Mouse (Mus musculus) limb, embryonic 13.5 days (tissue): ENCODE measurements at regions not wholly inside any gene's neighbourhood (a gene's known extent, or its start where the extent isn't known, plus 50 kb on each side); places are given as distances from the start of the nearest gene placed in this dataset.

Experiments used
- ATAC-seq: fragments of 200-750 bp; cut with Nextera tagmentation; 2 replicates; pipeline ENCODE4 v1.8.0; 2017; ENCODE audit warnings: low read depth, moderate number of reproducible peaks, moderate TSS enrichment; ENCODE audit not compliant: low FRiP score
- H3K27ac ChIP-seq: fragments of 300-500 bp; sonication (generic); 2 replicates; pipeline ENCODE4 v1.5.1; 2015; ENCODE audit warnings: inconsistent platforms, mild to moderate bottlenecking, moderate library complexity
- H3K27me3 ChIP-seq: fragments of 300-500 bp; sonication (generic); 2 replicates; pipeline ENCODE4 v1.6.1; 2015; ENCODE audit warnings: mild to moderate bottlenecking, inconsistent platforms
- H3K36me3 ChIP-seq: fragments of 300-500 bp; sonication (generic); 2 replicates; pipeline ENCODE4 v1.6.1; 2015; ENCODE audit warnings: inconsistent platforms, mild to moderate bottlenecking, moderate library complexity
- H3K4me1 ChIP-seq: fragments of 300-500 bp; sonication (generic); 2 replicates; pipeline ENCODE4 v1.6.1; 2015; ENCODE audit warnings: inconsistent platforms
- H3K4me2 ChIP-seq: fragments of 300-500 bp; sonication (generic); replicated peaks from 2 replicates; pipeline ENCODE4 v1.6.1; 2015; ENCODE audit warnings: inconsistent platforms, mild to moderate bottlenecking, moderate library complexity
- H3K4me3 ChIP-seq: fragments of 300-500 bp; sonication (generic); 2 replicates; pipeline ENCODE4 v1.5.1; 2015; ENCODE audit warnings: moderate library complexity, mild to moderate bottlenecking, inconsistent platforms
- H3K9ac ChIP-seq: fragments of 300-500 bp; sonication (generic); 2 replicates; pipeline ENCODE4 v1.6.1; 2015; ENCODE audit warnings: mild to moderate bottlenecking, inconsistent platforms
- H3K9me3 ChIP-seq: fragments of 300-500 bp; sonication (generic); 2 replicates; pipeline ENCODE4 v1.6.1; 2016; ENCODE audit warnings: inconsistent platforms
- WGBS: fragments of 180-500 bp; shearing (Covaris S2); methylation state at CpG from one replicate; pipeline ENCODE4 v1.1.7; 2015; 5-methylcytosine and 5-hydroxymethylcytosine counted together

GRCm38 (mm10) chr1:71938323-71939007 lies 273.6 kb downstream of the Mreg start:
- peak overlapping the region; percentile 7; the same call in 1 of the 2 replicates for H3K4me2 ChIP-seq
- H3K27me3 ChIP-seq: no peaks in the 10 kb centered on the region
- no peak overlapping the region for H3K9ac ChIP-seq
- H3K27ac ChIP-seq: no peak overlapping the region
- no peak overlapping the region for H3K4me3 ChIP-seq
- ATAC-seq: no peak
- no peaks in the 10 kb centered on the region for H3K9me3 ChIP-seq
- 50% methylated on average over 12 of the region's 12 CpGs for WGBS
- no peaks in the 10 kb centered on the region for H3K36me3 ChIP-seq
- H3K4me1 ChIP-seq: peaks cover 31% of the 10 kb centered on the region

GRCm38 (mm10) chr1:71937922-71938321 lies 274.2 kb downstream of the Mreg start:
- 25% methylated on average over 8 of the region's 8 CpGs for WGBS
- ATAC-seq: no peak

GRCm38 (mm10) chr1:71937168-71937567 lies 274.9 kb downstream of the Mreg start:
- H3K4me3 ChIP-seq: no peak overlapping the region

More at GRCm38 (mm10) chr1:71937922-71938321, 274.2 kb downstream of the Mreg start:
- H3K27ac ChIP-seq: no peak overlapping the region
- no peaks in the 10 kb centered on the region for H3K9me3 ChIP-seq
- peak overlapping the region; percentile 7; the same call in 1 of the 2 replicates for H3K4me2 ChIP-seq
- H3K9ac ChIP-seq: no peak overlapping the region
- no peaks in the 10 kb centered on the region for H3K36me3 ChIP-seq
- no peaks in the 10 kb centered on the region for H3K27me3 ChIP-seq
- H3K4me3 ChIP-seq: no peak overlapping the region
- peaks cover 31% of the 10 kb centered on the region for H3K4me1 ChIP-seq

GRCm38 (mm10) chr1:71936501-71937129 lies 275.5 kb downstream of the Mreg start:
- H3K9ac ChIP-seq: no peak overlapping the region
- peaks cover 31% of the 10 kb centered on the region for H3K4me1 ChIP-seq
- no peaks in the 10 kb centered on the region for H3K9me3 ChIP-seq
- no peak for ATAC-seq
- H3K36me3 ChIP-seq: no peaks in the 10 kb centered on the region
- WGBS: 21% methylated on average over 5 of the region's 5 CpGs
- H3K27me3 ChIP-seq: no peaks in the 10 kb centered on the region
- H3K4me3 ChIP-seq: no peak overlapping the region
- H3K27ac ChIP-seq: no peak overlapping the region
- no peak overlapping the region for H3K4me2 ChIP-seq

More at GRCm38 (mm10) chr1:71937168-71937567, 274.9 kb downstream of the Mreg start:
- no peaks in the 10 kb centered on the region for H3K36me3 ChIP-seq
- peaks cover 31% of the 10 kb centered on the region for H3K4me1 ChIP-seq
- no peak for ATAC-seq
- H3K9me3 ChIP-seq: no peaks in the 10 kb centered on the region
- no peak overlapping the region for H3K27ac ChIP-seq
- no peak overlapping the region for H3K9ac ChIP-seq
- H3K4me2 ChIP-seq: no peak overlapping the region
- 64% methylated on average over 3 of the region's 3 CpGs for WGBS
- no peaks in the 10 kb centered on the region for H3K27me3 ChIP-seq

- H3K9ac ChIP-seq: no peak overlapping the region
Observed at GRCm38 (mm10) chr1:71925501-71925900, 272.5 kb upstream of the Fn1 start.

GRCm38 (mm10) chr1:71924884-71925283 lies 271.9 kb upstream of the Fn1 start:
- H3K9me3 ChIP-seq: no peaks in the 10 kb centered on the region
- WGBS: 74% methylated on average over 1 of the region's 1 CpGs
- ATAC-seq: no peak
- no peaks in the 10 kb centered on the region for H3K36me3 ChIP-seq
- H3K9ac ChIP-seq: no peak overlapping the region
- H3K27ac ChIP-seq: no peak overlapping the region
- H3K27me3 ChIP-seq: no peaks in the 10 kb centered on the region
- no peaks in the 10 kb centered on the region for H3K4me1 ChIP-seq
- H3K4me3 ChIP-seq: no peak overlapping the region
- H3K4me2 ChIP-seq: no peak overlapping the region

More at GRCm38 (mm10) chr1:71925501-71925900, 272.5 kb upstream of the Fn1 start:
- no peaks in the 10 kb centered on the region for H3K9me3 ChIP-seq
- no peak overlapping the region for H3K4me2 ChIP-seq
- H3K27me3 ChIP-seq: no peaks in the 10 kb centered on the region
- ATAC-seq: no peak
- no peaks in the 10 kb centered on the region for H3K36me3 ChIP-seq
- no peaks in the 10 kb centered on the region for H3K4me1 ChIP-seq
- no peak overlapping the region for H3K27ac ChIP-seq
- 92% methylated on average over 2 of the region's 2 CpGs for WGBS
- H3K4me3 ChIP-seq: no peak overlapping the region

- 42% methylated on average over 3 of the region's 3 CpGs for WGBS
Observed at GRCm38 (mm10) chr1:71923731-71924130, 270.7 kb upstream of the Fn1 start.

GRCm38 (mm10) chr1:71921456-71921855 lies 268.5 kb upstream of the Fn1 start:
- ATAC-seq: no peak
- H3K9me3 ChIP-seq: no peaks in the 10 kb centered on the region
- H3K9ac ChIP-seq: no peak overlapping the region
- no peaks in the 10 kb centered on the region for H3K27me3 ChIP-seq
- 82% methylated on average over 2 of the region's 2 CpGs for WGBS
- no peaks in the 10 kb centered on the region for H3K4me1 ChIP-seq
- no peak overlapping the region for H3K4me2 ChIP-seq
- H3K27ac ChIP-seq: no peak overlapping the region
- H3K36me3 ChIP-seq: no peaks in the 10 kb centered on the region
- H3K4me3 ChIP-seq: no peak overlapping the region

More at GRCm38 (mm10) chr1:71923731-71924130, 270.7 kb upstream of the Fn1 start:
- no peaks in the 10 kb centered on the region for H3K36me3 ChIP-seq
- ATAC-seq: no peak
- H3K27me3 ChIP-seq: no peaks in the 10 kb centered on the region
- H3K9me3 ChIP-seq: no peaks in the 10 kb centered on the region
- no peak overlapping the region for H3K4me2 ChIP-seq
- no peak overlapping the region for H3K27ac ChIP-seq
- H3K4me1 ChIP-seq: no peaks in the 10 kb centered on the region
- no peak overlapping the region for H3K9ac ChIP-seq
- H3K4me3 ChIP-seq: no peak overlapping the region

- no peak overlapping the region for H3K27ac ChIP-seq
- H3K4me2 ChIP-seq: no peak overlapping the region
- H3K4me1 ChIP-seq: no peaks in the 10 kb centered on the region
- ATAC-seq: no peak
- no peaks in the 10 kb centered on the region for H3K27me3 ChIP-seq
- H3K9ac ChIP-seq: no peak overlapping the region
- H3K36me3 ChIP-seq: no peaks in the 10 kb centered on the region
- no peak overlapping the region for H3K4me3 ChIP-seq
- WGBS: 88% methylated on average over 2 of the region's 2 CpGs
- H3K9me3 ChIP-seq: no peaks in the 10 kb centered on the region
Observed at GRCm38 (mm10) chr1:71919891-71920290, 266.9 kb upstream of the Fn1 start.

- Histone ChIP-seq H3K9ac (no peak overlapping the region), H3K4me2 (no peak overlapping the region), H3K27me3 (no peaks in the 10 kb centered on the region), H3K36me3 (no peaks in the 10 kb centered on the region), H3K4me1 (peaks cover 5% of the 10 kb centered on the region), H3K27ac (no peak overlapping the region), H3K9me3 (no peaks in the 10 kb centered on the region), H3K4me3 (no peak overlapping the region)
- WGBS: 84% methylated on average over 2 of the region's 2 CpGs
- ATAC-seq: no peak
Observed at GRCm38 (mm10) chr1:71917021-71917420, 264.0 kb upstream of the Fn1 start.

GRCm38 (mm10) chr1:71914439-71914838 lies 261.4 kb upstream of the Fn1 start:
- Histone ChIP-seq H3K4me1 (peaks cover 7% of the 10 kb centered on the region), H3K27ac (no peak overlapping the region), H3K4me3 (no peak overlapping the region), H3K4me2 (no peak overlapping the region), H3K9me3 (no peaks in the 10 kb centered on the region), H3K36me3 (no peaks in the 10 kb centered on the region), H3K9ac (no peak overlapping the region), H3K27me3 (no peaks in the 10 kb centered on the region)
- no peak for ATAC-seq
- 85% methylated on average over 3 of the region's 3 CpGs for WGBS

GRCm38 (mm10) chr1:71913221-71913620 lies 260.2 kb upstream of the Fn1 start:
- no peak for ATAC-seq
- 74% methylated on average over 5 of the region's 5 CpGs for WGBS
- no peak overlapping the region for H3K27ac ChIP-seq

More at GRCm38 (mm10) chr1:71913221-71913620, 260.2 kb upstream of the Fn1 start:
- Histone ChIP-seq H3K27me3 (no peaks in the 10 kb centered on the region), H3K4me1 (peaks cover 9% of the 10 kb centered on the region), H3K9ac (no peak overlapping the region), H3K4me3 (no peak overlapping the region), H3K4me2 (no peak overlapping the region), H3K9me3 (no peaks in the 10 kb centered on the region), H3K36me3 (no peaks in the 10 kb centered on the region)
